Mouse (Mus musculus): ENCODE data around the gene Gpr179. TPM values are rescaled to one million over a fixed set of nuclear protein-coding genes. Genes with fewer than 3 reads are reported as not detected.

Gpr179 gene
- polyA plus RNA-seq, 1 experiment = 0.08 TPM

- no peaks in the 10 kb centered on the region for H3K27me3 ChIP-seq (replicated peaks; ENCODE audit: control insufficient read depth, insufficient read depth, low read length)
- H3K27ac ChIP-seq (ENCODE audit: insufficient read depth, low read depth, low read length) = peak overlapping the region; percentile 10; the same call in 1 of the 2 replicates
- H3K36me3 ChIP-seq (ENCODE audit: control insufficient read depth, insufficient read depth, low read length) = no peaks in the 10 kb centered on the region
- H3K4me3 ChIP-seq (ENCODE audit: insufficient read depth, low read depth, low read length) = no peak overlapping the region
- TF ChIP-seq POLR2A (IDR thresholded peaks at IDR 0.05; ENCODE audit: low read depth, low read length) (no peak), CTCF (conservative IDR thresholded peaks at IDR 0.05; ENCODE audit: insufficient read depth, insufficient read length, low read depth, low read length) (no peak)
- 8% methylated on average over 7 of the region's 7 CpGs for WGBS
- peak; percentile 88 for DNase-seq
- H3K4me1 ChIP-seq (ENCODE audit: control insufficient read depth, insufficient read depth, low read length) = peaks cover 9% of the 10 kb centered on the region; the same call in 1 of the 2 replicates
These were observed 49.6 kb downstream of the Gpr179 start for GRCm38 (mm10) chr11:97302231-97302781.

DNA sequence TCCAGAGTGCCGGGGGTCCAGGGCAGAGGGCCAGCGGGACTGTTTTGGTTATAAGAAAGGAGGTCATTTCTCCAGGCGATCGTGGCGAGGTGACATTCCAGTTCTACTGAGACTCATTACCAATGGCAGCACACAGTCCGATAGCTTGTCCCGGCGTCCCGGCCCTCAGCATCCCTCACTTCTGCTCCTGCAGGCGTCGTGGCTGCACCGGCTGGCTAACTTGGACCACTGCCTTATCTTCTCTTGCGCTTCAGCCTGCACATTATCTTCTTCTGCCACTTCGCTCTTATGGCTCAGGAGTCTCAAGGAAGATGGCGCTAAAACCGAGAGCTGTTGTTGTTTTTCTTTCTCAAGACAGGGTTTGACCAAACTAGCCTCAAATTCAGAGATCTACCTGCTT, 50.5 kb downstream of the Gpr179 start:
- H3K4me3 ChIP-seq (ENCODE audit: insufficient read depth, low read depth, low read length) = no peak overlapping the region
- WGBS = 85% methylated on average over 16 of the region's 16 CpGs
- peaks cover 9% of the 10 kb centered on the region; the same call in 1 of the 2 replicates for H3K4me1 ChIP-seq (ENCODE audit: control insufficient read depth, insufficient read depth, low read length)
- no peak overlapping the region for H3K27ac ChIP-seq (ENCODE audit: insufficient read depth, low read depth, low read length)
- TF ChIP-seq CTCF (conservative IDR thresholded peaks at IDR 0.05; ENCODE audit: insufficient read depth, insufficient read length, low read depth, low read length) = no peak
- no peak for TF ChIP-seq POLR2A (IDR thresholded peaks at IDR 0.05; ENCODE audit: low read depth, low read length)
- H3K36me3 ChIP-seq (ENCODE audit: control insufficient read depth, insufficient read depth, low read length) = no peaks in the 10 kb centered on the region
- DNase-seq = no peak
- H3K27me3 ChIP-seq (replicated peaks; ENCODE audit: control insufficient read depth, insufficient read depth, low read length) = no peaks in the 10 kb centered on the region

GRCm38 (mm10) chr11:97299939-97300338, 51.9 kb downstream of the Gpr179 start:
- DNase-seq = no peak
- 94% methylated on average over 2 of the region's 2 CpGs for WGBS
- Histone ChIP-seq H3K36me3 (ENCODE audit: control insufficient read depth, insufficient read depth, low read length) (no peaks in the 10 kb centered on the region), H3K27me3 (replicated peaks; ENCODE audit: control insufficient read depth, insufficient read depth, low read length) (no peaks in the 10 kb centered on the region), H3K4me3 (ENCODE audit: insufficient read depth, low read depth, low read length) (no peak overlapping the region), H3K27ac (ENCODE audit: insufficient read depth, low read depth, low read length) (no peak overlapping the region), H3K4me1 (ENCODE audit: control insufficient read depth, insufficient read depth, low read length) (peaks cover 9% of the 10 kb centered on the region; the same call in 1 of the 2 replicates)
- TF ChIP-seq CTCF (conservative IDR thresholded peaks at IDR 0.05; ENCODE audit: insufficient read depth, insufficient read length, low read depth, low read length) = no peak
- TF ChIP-seq POLR2A (IDR thresholded peaks at IDR 0.05; ENCODE audit: low read depth, low read length) = no peak

DNA sequence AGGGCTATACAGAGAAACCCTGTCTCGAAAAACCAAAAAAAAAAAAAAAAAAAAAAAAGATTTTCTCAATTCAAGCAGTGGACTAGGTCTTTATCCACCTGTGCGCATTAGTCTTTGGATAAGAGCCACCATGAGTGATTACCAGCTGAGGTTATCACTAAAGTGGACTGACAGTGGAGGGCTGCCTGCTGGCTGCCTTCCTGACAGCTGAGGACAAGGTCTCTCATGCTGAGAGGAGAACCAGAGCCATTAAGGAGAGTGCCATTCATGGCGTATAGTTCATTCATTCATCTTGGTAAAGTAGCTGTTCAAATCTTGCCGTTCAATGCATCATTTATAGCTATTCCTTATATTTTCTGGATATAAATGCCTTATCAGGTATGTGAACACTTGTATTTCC, 55.3 kb downstream of the Gpr179 start:
- 94% methylated on average over 3 of the region's 4 CpGs for WGBS
- no peak for TF ChIP-seq POLR2A (IDR thresholded peaks at IDR 0.05; ENCODE audit: low read depth, low read length)
- TF ChIP-seq CTCF (conservative IDR thresholded peaks at IDR 0.05; ENCODE audit: insufficient read depth, insufficient read length, low read depth, low read length) = no peak
- no peaks in the 10 kb centered on the region for H3K27me3 ChIP-seq (replicated peaks; ENCODE audit: control insufficient read depth, insufficient read depth, low read length)
- DNase-seq = no peak
- H3K36me3 ChIP-seq (ENCODE audit: control insufficient read depth, insufficient read depth, low read length) = no peaks in the 10 kb centered on the region
- H3K4me3 ChIP-seq (ENCODE audit: insufficient read depth, low read depth, low read length) = no peak overlapping the region
- H3K4me1 ChIP-seq (ENCODE audit: control insufficient read depth, insufficient read depth, low read length) = no peaks in the 10 kb centered on the region
- H3K27ac ChIP-seq (ENCODE audit: insufficient read depth, low read depth, low read length) = no peak overlapping the region

GRCm38 (mm10) chr11:97292731-97293130, 59.1 kb downstream of the Gpr179 start:
- 90% methylated on average over 1 of the region's 1 CpGs for whole genome bisulfite sequencing
- no peak overlapping the region for H3K27ac ChIP-seq (ENCODE audit: insufficient read depth, low read depth, low read length)
- no peaks in the 10 kb centered on the region for H3K36me3 ChIP-seq (ENCODE audit: control insufficient read depth, insufficient read depth, low read length)
- no peak for DNase-seq
- H3K4me1 ChIP-seq (ENCODE audit: control insufficient read depth, insufficient read depth, low read length) = no peaks in the 10 kb centered on the region; the same call in 1 of the 2 replicates
- TF ChIP-seq POLR2A (IDR thresholded peaks at IDR 0.05; ENCODE audit: low read depth, low read length) (no peak), CTCF (conservative IDR thresholded peaks at IDR 0.05; ENCODE audit: insufficient read depth, insufficient read length, low read depth, low read length) (no peak)
- no peak overlapping the region for H3K4me3 ChIP-seq (ENCODE audit: insufficient read depth, low read depth, low read length)
- H3K27me3 ChIP-seq (replicated peaks; ENCODE audit: control insufficient read depth, insufficient read depth, low read length) = no peaks in the 10 kb centered on the region

- DNase-seq = no peak
- Histone ChIP-seq H3K27ac (ENCODE audit: insufficient read depth, low read depth, low read length) (no peak overlapping the region), H3K36me3 (ENCODE audit: control insufficient read depth, insufficient read depth, low read length) (no peaks in the 10 kb centered on the region), H3K4me3 (ENCODE audit: insufficient read depth, low read depth, low read length) (no peak overlapping the region), H3K4me1 (ENCODE audit: control insufficient read depth, insufficient read depth, low read length) (peaks cover 4% of the 10 kb centered on the region; the same call in 1 of the 2 replicates), H3K27me3 (replicated peaks; ENCODE audit: control insufficient read depth, insufficient read depth, low read length) (no peaks in the 10 kb centered on the region)
- WGBS = 58% methylated on average over 12 of the region's 12 CpGs
- TF ChIP-seq POLR2A (IDR thresholded peaks at IDR 0.05; ENCODE audit: low read depth, low read length) (no peak), CTCF (conservative IDR thresholded peaks at IDR 0.05; ENCODE audit: insufficient read depth, insufficient read length, low read depth, low read length) (no peak)
These were observed 62.3 kb downstream of the Gpr179 start for GRCm38 (mm10) chr11:97289276-97290230.

GRCm38 (mm10) chr11:97287643-97288042, 64.2 kb downstream of the Gpr179 start:
- DNase-seq = no peak
- no peak for TF ChIP-seq POLR2A (IDR thresholded peaks at IDR 0.05; ENCODE audit: low read depth, low read length)
- TF ChIP-seq CTCF (conservative IDR thresholded peaks at IDR 0.05; ENCODE audit: insufficient read depth, insufficient read length, low read depth, low read length) = no peak
- no peak overlapping the region for H3K4me3 ChIP-seq (ENCODE audit: insufficient read depth, low read depth, low read length)
- H3K36me3 ChIP-seq (ENCODE audit: control insufficient read depth, insufficient read depth, low read length) = no peaks in the 10 kb centered on the region
- no peaks in the 10 kb centered on the region for H3K27me3 ChIP-seq (replicated peaks; ENCODE audit: control insufficient read depth, insufficient read depth, low read length)
- H3K27ac ChIP-seq (ENCODE audit: insufficient read depth, low read depth, low read length) = no peak overlapping the region
- peaks cover 4% of the 10 kb centered on the region; the same call in 1 of the 2 replicates for H3K4me1 ChIP-seq (ENCODE audit: control insufficient read depth, insufficient read depth, low read length)

Measured in kidney, adult 2 months (tissue).